Mouse (Mus musculus): ENCODE measurements around the gene Serpinb11. TPM values are rescaled to one million over a fixed set of nuclear protein-coding genes. Genes with fewer than 3 reads are reported as not detected.

The Serpinb11 gene
- polyA plus RNA-seq, 1 experiment, result not detected

DNA sequence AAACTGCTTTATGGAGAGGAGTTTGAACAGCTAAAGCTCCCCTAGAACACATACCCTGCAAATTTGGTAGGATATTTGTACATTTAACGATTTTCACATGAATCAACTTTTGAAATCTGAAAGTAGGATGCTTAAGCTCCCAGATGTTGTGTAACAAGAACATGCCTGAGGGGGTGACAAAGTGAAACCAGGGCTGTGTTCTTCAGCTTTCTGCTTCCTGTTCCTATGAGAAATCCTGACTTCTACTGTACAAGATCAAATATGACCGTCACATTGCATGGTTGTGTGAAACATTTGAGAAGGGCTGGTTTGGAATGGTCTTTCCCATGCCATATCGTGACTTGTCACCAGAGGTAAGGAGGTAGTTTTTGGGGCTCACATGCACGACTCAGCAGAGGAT, 41.1 kb downstream of the Serpinb11 start:
- Histone ChIP-seq H3K4me3 (ENCODE audit: insufficient read depth, low read depth, low read length) (no peak overlapping the region), H3K4me1 (ENCODE audit: control insufficient read depth, insufficient read depth, insufficient read length, low read length) (no peaks in the 10 kb centered on the region), H3K27ac (replicated peaks; ENCODE audit: low read depth, low read length) (no peak overlapping the region)

- Histone ChIP-seq H3K27ac (replicated peaks; ENCODE audit: low read depth, low read length) (no peak overlapping the region), H3K4me3 (ENCODE audit: insufficient read depth, low read depth, low read length) (no peak overlapping the region), H3K4me1 (ENCODE audit: control insufficient read depth, insufficient read depth, insufficient read length, low read length) (no peaks in the 10 kb centered on the region)
Measured at GRCm38 (mm10) chr1:107414650-107415049, 53.7 kb downstream of the Serpinb11 start.

DNA sequence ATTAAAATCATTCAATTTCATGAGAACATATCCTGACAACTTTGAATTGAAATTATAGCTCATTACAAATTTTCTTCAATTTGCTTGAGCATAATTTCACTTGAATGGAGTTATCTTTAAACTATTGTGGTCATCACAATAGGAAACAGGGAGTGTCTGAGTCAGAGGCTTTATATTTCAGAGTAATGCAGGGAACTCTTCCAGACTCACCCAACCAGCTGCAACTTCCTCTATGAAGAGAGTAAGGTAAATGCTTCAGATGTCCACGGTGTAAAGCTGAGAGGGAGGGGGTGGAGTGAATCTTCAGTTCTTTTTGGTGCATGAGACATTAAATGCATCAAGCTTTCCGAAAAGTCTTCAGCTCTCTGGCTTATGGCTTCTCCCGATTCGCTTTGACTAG, 61.5 kb downstream of the Serpinb11 start:
- no peaks in the 10 kb centered on the region for H3K4me1 ChIP-seq (ENCODE audit: control insufficient read depth, insufficient read depth, insufficient read length, low read length)
- no peak overlapping the region for H3K27ac ChIP-seq (replicated peaks; ENCODE audit: low read depth, low read length)
- H3K4me3 ChIP-seq (ENCODE audit: insufficient read depth, low read depth, low read length), result no peak overlapping the region

Other genes starting within 250 kb of the Serpinb11 start
- gene Serpinb3b, start 82.8 kb upstream of the Serpinb11 start, polyA plus RNA-seq (2012; ENCODE audit: insufficient read depth, insufficient read length, missing spikeins), result not detected in 2 replicates
- gene Serpinb3c, start 82.8 kb upstream of the Serpinb11 start, polyA plus RNA-seq (2012; ENCODE audit: insufficient read depth, insufficient read length, missing spikeins), result not detected in 2 replicates
- not detected in 2 replicates for gene Serpinb7, start 38.5 kb downstream of the Serpinb11 start, polyA plus RNA-seq (2012; ENCODE audit: insufficient read depth, insufficient read length, missing spikeins)
- not detected in 2 replicates for gene Serpinb2, start 150.2 kb downstream of the Serpinb11 start, polyA plus RNA-seq (2012; ENCODE audit: insufficient read depth, insufficient read length, missing spikeins)
- 2.3 and 2.7 TPM in 2 replicates for gene Serpinb8, start 228.8 kb downstream of the Serpinb11 start, polyA plus RNA-seq (2012; ENCODE audit: insufficient read depth, insufficient read length, missing spikeins)